Mouse (Mus musculus) ES-E14 (cell line): ENCODE data around the gene Tepp. TPM values are rescaled to one million over a fixed set of nuclear protein-coding genes. Genes with fewer than 3 reads are reported as not detected.

Source experiments
- DNase-seq: peaks from one replicate; pipeline ENCODE4 v3.0.0-alpha.2; 2013; ENCODE audit warnings: low read depth, low spot score
- H3K27ac ChIP-seq: 2 replicates; pipeline ENCODE4 v1.5.1; 2012; ENCODE audit warnings: low read depth, mild to moderate bottlenecking, low read length, moderate library complexity, mixed read lengths; ENCODE audit not compliant: poor library complexity, insufficient read depth, severe bottlenecking
- H3K36me3 ChIP-seq: 2 replicates; pipeline ENCODE4 v1.6.1; 2012; ENCODE audit warnings: mild to moderate bottlenecking, low read length, moderate library complexity, mixed read lengths; ENCODE audit not compliant: control insufficient read depth, poor library complexity, insufficient read depth, severe bottlenecking
- H3K4me1 ChIP-seq, 2 experiments: fragments of 150-350 bp in 1 of 2; sonication (generic) in 1 of 2; 2 replicates each; pipeline ENCODE4 v1.6.1; 2012; ENCODE audit warnings: low read length in 2 of 2, mild to moderate bottlenecking in 1 of 2, mixed read lengths in 1 of 2; ENCODE audit not compliant: control insufficient read depth in 2 of 2, insufficient read depth in 2 of 2, poor library complexity in 1 of 2
- H3K4me3 ChIP-seq, 2 experiments: fragments of 150-350 bp in 1 of 2; sonication (generic) in 1 of 2; 2 replicates each; pipeline ENCODE4 v1.5.1; 2012; ENCODE audit warnings: low read length in 2 of 2, low read depth in 1 of 2, mild to moderate bottlenecking in 1 of 2, mixed read lengths in 1 of 2; ENCODE audit not compliant: insufficient read depth in 1 of 2, poor library complexity in 1 of 2, severe bottlenecking in 1 of 2
- H3K9ac ChIP-seq: 2 replicates; pipeline ENCODE4 v1.6.1; 2012; ENCODE audit warnings: low read depth, mild to moderate bottlenecking, low read length, mixed read lengths; ENCODE audit not compliant: poor library complexity, insufficient read depth, severe bottlenecking
- H3K9me3 ChIP-seq: fragments of 150-350 bp; sonication (generic); 2 replicates; pipeline ENCODE4 v1.6.1; 2012; ENCODE audit warnings: low read depth, mild to moderate bottlenecking, low read length; ENCODE audit not compliant: control insufficient read depth, insufficient read depth
- CHD2 ChIP-seq: IDR thresholded peaks from 2 replicates; pipeline ENCODE4 v1.6.1; 2014; ENCODE audit warnings: mild to moderate bottlenecking, low read depth, low read length, inconsistent platforms
- HCFC1 ChIP-seq: IDR thresholded peaks from 2 replicates; pipeline ENCODE4 v1.6.1; 2012; ENCODE audit warnings: low read length, inconsistent platforms, borderline replicate concordance; ENCODE audit not compliant: insufficient read depth
- MAFK ChIP-seq: IDR thresholded peaks from 2 replicates; pipeline ENCODE4 v1.6.1; 2014; ENCODE audit warnings: mild to moderate bottlenecking, low read depth, low read length, inconsistent platforms; ENCODE audit not compliant: insufficient read depth
- ZC3H11A ChIP-seq: IDR thresholded peaks from 2 replicates; pipeline ENCODE4 v1.6.1; 2012; ENCODE audit warnings: low read depth, mild to moderate bottlenecking, inconsistent platforms, low read length, borderline replicate concordance
- ZNF384 ChIP-seq: IDR thresholded peaks from 2 replicates; pipeline ENCODE4 v1.6.1; 2012; ENCODE audit warnings: low read depth, low read length, inconsistent platforms
- in situ Hi-C, 2 experiments: fragments of 600-800 bp; cut with MboI; formaldehyde crosslinking; loops; one replicate each; pipeline ENCODE4 v1.15.1; 2025; ENCODE audit warnings: low sequenced_read_pairs in 2 of 2, inconsistent platforms in 1 of 2; ENCODE audit not compliant: unreplicated experiment in 2 of 2
- total RNA-seq: library from RNA; depleted of rRNA; stranded (reverse); fragments of 300-350 nt; gene quantifications from 2 replicates; pipeline ENCODE4 v1.2.3, GENCODE M21; 2012; rRNA removed

Gene Tepp
- total RNA-seq, result 0.45 and 0.95 TPM in 2 replicates

DNA sequence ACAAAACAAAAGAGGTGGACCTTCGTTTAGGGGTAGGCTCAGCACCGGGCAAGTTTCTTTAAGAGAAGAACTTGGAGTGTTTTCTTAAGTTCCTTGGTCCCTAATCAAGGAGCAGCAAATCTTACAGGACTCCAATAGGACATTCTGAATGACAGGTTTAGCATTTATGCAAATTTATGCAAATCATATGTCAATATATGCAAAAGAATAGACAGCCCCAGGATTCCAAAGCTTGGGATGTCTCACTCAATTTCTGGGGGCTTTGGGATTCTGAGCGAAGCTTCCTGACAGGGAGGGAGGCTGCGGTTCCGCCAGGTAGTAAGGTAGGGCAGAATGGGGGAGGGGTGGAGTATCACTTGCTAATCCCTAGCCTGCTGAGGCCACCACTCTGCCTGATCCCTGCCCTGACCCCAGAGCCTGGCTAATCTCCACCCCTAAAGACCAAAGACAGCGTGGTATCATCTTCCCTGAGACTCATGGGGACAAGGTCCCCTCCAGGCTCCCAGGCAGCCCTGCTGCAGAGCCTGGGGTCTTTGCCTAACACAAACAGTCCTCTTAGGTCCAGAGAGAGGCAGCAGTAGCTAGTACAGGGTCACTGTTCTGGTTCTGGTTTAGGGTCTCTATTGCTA is at the start of gene Tepp:
TSS of gene Tepp (plus strand) at position 225 of the 629 bp plus-strand sequence.
- Histone ChIP-seq H3K36me3 (no peaks in the 10 kb centered on the region), H3K4me3 (no peak within 1 kb of the TSS), H3K27ac (no peak within 1 kb of the TSS; the same call in 1 of the 2 replicates), H3K4me1 (peaks cover 0 to 6% of the 10 kb centered on the region in 2 experiments; a peak in 1 of 4 replicates), H3K9me3 (no peaks in the 10 kb centered on the region), H3K9ac (no peak within 1 kb of the TSS)
- no peak for DNase-seq
- TF ChIP-seq MAFK (no peak), CHD2 (no peak), HCFC1 (no peak), ZNF384 (no peak)
- in situ Hi-C loops, result no loop called here

DNA sequence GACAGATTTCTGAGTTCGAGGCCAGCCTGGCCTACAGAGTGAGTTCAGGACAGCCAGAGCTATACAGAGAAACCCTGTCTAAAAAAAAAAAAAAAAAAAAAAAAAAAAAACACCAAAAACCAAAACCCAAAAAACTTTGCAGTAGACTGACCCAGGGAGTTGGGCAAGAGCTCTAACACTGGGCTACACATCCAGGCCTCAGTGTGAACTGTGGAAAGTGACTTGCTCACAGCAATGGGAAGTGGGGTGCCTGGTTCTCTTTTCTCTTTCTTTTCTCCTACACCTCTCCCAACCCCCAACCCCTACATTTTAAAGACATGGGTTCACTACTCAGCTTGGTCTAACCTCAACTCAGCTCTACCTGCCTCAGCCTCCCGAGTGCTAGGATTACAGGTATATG is 48.2 kb upstream of the Tepp start:
- Histone ChIP-seq H3K27ac (no peak overlapping the region), H3K4me3 (no peak overlapping the region), H3K4me1 (no peaks in the 10 kb centered on the region), H3K36me3 (peaks cover 3% of the 10 kb centered on the region; the same call in 1 of the 2 replicates), H3K9ac (no peak overlapping the region), H3K9me3 (no peaks in the 10 kb centered on the region)
- TF ChIP-seq ZNF384 (no peak), ZC3H11A (no peak), MAFK (no peak), HCFC1 (no peak), CHD2 (no peak)
- DNase-seq, result no peak
- in situ Hi-C loops, result no loop called here

DNA sequence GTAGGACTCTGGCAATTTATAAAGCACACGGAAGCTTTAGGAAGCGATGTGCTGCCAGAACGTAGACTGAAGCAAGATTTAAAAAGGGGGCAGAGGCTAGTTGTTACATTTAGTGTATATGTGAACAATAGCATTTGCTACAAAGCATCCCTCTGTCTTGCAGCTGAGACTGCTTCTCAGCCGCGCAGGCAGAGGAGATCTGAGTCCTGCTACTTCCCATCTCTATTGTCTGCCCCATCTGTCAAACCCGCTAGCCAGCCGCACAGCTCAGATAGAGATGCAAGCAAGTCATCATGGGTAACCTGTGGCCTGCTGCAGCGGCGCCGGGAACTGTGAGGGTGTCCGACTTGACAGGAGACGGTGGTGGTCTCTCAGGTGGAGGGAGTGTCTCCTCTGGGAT is 39.9 kb upstream of the Tepp start:
- peaks cover 8 to 10% of the 10 kb centered on the region in 2 experiments for H3K4me1 ChIP-seq
- H3K9ac ChIP-seq, result no peak overlapping the region
- in situ Hi-C loops, result no loop called here
- peaks cover 3% of the 10 kb centered on the region; the same call in 1 of the 2 replicates for H3K36me3 ChIP-seq
- TF ChIP-seq ZNF384 (no peak), HCFC1 (no peak), MAFK (no peak), CHD2 (no peak), ZC3H11A (no peak)
- DNase-seq, result no peak
- H3K27ac ChIP-seq, result no peak overlapping the region
- no peak overlapping the region for H3K4me3 ChIP-seq
- no peaks in the 10 kb centered on the region for H3K9me3 ChIP-seq

DNA sequence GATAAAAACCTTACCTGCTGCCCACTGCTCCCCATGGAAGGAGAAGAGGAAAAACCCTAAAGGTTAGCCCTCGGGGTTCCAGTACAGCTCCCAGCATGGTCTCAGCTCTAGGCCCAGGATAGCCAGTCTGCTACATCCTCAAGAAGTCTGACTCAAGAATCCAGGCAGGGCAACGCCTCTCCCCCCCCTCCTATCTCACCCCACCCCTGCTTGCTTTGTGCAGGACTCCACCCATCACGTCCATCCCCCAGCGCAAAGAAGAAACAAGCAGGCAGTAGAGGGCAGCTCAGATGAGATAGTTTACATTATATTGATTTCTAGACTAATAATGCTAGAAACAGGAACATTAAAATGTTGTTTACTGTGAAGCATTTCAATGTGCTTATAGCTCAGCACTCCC is 38.5 kb upstream of the Tepp start:
- no peaks in the 10 kb centered on the region for H3K36me3 ChIP-seq
- no peak for TF ChIP-seq CHD2
- no peak for TF ChIP-seq HCFC1
- H3K9me3 ChIP-seq, result no peaks in the 10 kb centered on the region
- peak overlapping the region; percentile 37; the same call in 1 of the 2 replicates for H3K27ac ChIP-seq
- H3K9ac ChIP-seq, result no peak overlapping the region
- peak; percentile 54 for DNase-seq
- in situ Hi-C loops, result no loop called here
- peaks cover 8 to 10% of the 10 kb centered on the region in 2 experiments for H3K4me1 ChIP-seq
- H3K4me3 ChIP-seq, result no peak overlapping the region

DNA sequence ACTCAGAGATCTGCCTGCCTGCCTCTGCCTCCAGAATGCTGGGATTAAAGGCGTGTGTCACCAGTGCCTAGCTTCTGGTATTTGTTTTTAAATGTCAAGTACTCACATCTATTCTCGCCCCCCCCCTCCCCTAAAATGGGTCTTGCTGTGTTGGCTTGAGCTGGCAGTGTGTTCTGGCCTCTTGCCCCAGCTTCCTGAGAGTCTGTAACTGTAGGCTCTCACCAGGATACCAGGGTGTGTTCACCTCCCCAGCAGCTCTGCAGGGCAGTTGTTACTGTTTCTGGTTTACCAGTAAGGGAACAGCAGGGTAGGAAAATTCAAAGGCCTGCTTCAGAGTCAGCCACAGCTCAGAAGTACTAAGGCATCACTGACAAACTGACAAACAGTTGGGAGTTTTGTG is 37.5 kb upstream of the Tepp start:
- no peak for TF ChIP-seq MAFK
- TF ChIP-seq HCFC1, result no peak
- TF ChIP-seq ZNF384, result no peak
- no peak for TF ChIP-seq CHD2
- TF ChIP-seq ZC3H11A, result no peak
- in situ Hi-C loops, result no loop called here

More for the DNA sequence above, 37.5 kb upstream of the Tepp start:
- DNase-seq, result no peak
- Histone ChIP-seq H3K4me1 (peaks cover 8 to 10% of the 10 kb centered on the region in 2 experiments), H3K9ac (no peak overlapping the region), H3K4me3 (no peak overlapping the region), H3K36me3 (no peaks in the 10 kb centered on the region), H3K27ac (peak overlapping the region; percentile 14; the same call in 1 of the 2 replicates), H3K9me3 (no peaks in the 10 kb centered on the region)
